Mouse (Mus musculus): ENCODE data around the gene Ces2f.
A peak's percentile ranks its signal among the peaks of the same experiment; 100 is the strongest.
"Not testable (repeated sequence)": the region's sequence is repeated elsewhere in the genome, so short reads cannot be mapped to it uniquely, and the experiment has no call there.

The Ces2f gene

GRCm38 (mm10) chr8:104947056-104947455 is at the start of gene Ces2f:
TSS of gene Ces2f (plus strand) at chr8:104947356.
- no peak for DNase-seq (ENCODE audit: low spot score in 2 of 2)

GRCm38 (mm10) chr8:104901746-104902145 is 45.4 kb upstream of the Ces2f start:
- no peak for DNase-seq (ENCODE audit: low spot score in 2 of 2)

- DNase-seq (ENCODE audit: low spot score in 2 of 2), result no peak
Measured at GRCm38 (mm10) chr8:104907111-104907510, 40.0 kb upstream of the Ces2f start.

GRCm38 (mm10) chr8:104909021-104909420 is 38.1 kb upstream of the Ces2f start:
- DNase-seq (ENCODE audit: low spot score in 2 of 2), result not testable (repeated sequence)

GRCm38 (mm10) chr8:104909651-104910050 is 37.5 kb upstream of the Ces2f start:
- not testable (repeated sequence) for DNase-seq (ENCODE audit: low spot score in 2 of 2)

- DNase-seq (ENCODE audit: low spot score in 2 of 2), result no peak
Measured at GRCm38 (mm10) chr8:104925972-104926596, 21.1 kb upstream of the Ces2f start, which contains the start of gene Ces2e. TSS of gene Ces2e (plus strand) at chr8:104926260.

- DNase-seq (ENCODE audit: low spot score in 2 of 2), result no peak
Measured at GRCm38 (mm10) chr8:104927301-104927700, 19.9 kb upstream of the Ces2f start.

GRCm38 (mm10) chr8:104944665-104945064 is 2.5 kb upstream of the Ces2f start:
- DNase-seq (ENCODE audit: low spot score in 2 of 2), result no peak

- DNase-seq (ENCODE audit: low spot score in 2 of 2), result no peak
Measured at GRCm38 (mm10) chr8:104949031-104949430, 1.9 kb downstream of the Ces2f start.

GRCm38 (mm10) chr8:104961537-104961961 is 14.4 kb downstream of the Ces2f start, which contains the start of gene Ces2g:
TSS of gene Ces2g (plus strand) at chr8:104961718.
- peak; percentile 48 to 66 for DNase-seq (ENCODE audit: low spot score in 2 of 2)

GRCm38 (mm10) chr8:104962229-104962901 is 15.2 kb downstream of the Ces2f start:
- DNase-seq (ENCODE audit: low spot score in 2 of 2), result peak; percentile 60 to 69

GRCm38 (mm10) chr8:104963375-104963894 is 16.3 kb downstream of the Ces2f start:
- DNase-seq (ENCODE audit: low spot score in 2 of 2), result peak; percentile 33 to 43

GRCm38 (mm10) chr8:104984126-104984525 is 37.0 kb downstream of the Ces2f start:
- no peak for DNase-seq (ENCODE audit: low spot score in 2 of 2)

GRCm38 (mm10) chr8:104984942-104985341 is 37.8 kb downstream of the Ces2f start:
- DNase-seq (ENCODE audit: low spot score in 2 of 2), result no peak

GRCm38 (mm10) chr8:104998191-104998590 is 51.0 kb downstream of the Ces2f start:
- DNase-seq (ENCODE audit: low spot score in 2 of 2), result no peak

- no peak for DNase-seq (ENCODE audit: low spot score in 2 of 2)
Measured at GRCm38 (mm10) chr8:104999183-104999582, 52.0 kb downstream of the Ces2f start.

- no peak for DNase-seq (ENCODE audit: low spot score in 2 of 2)
Measured at GRCm38 (mm10) chr8:105000586-105000985, 53.4 kb downstream of the Ces2f start, which contains the start of gene Ces2h. TSS of gene Ces2h (plus strand) at chr8:105000853.

Measured in spleen, postnatal 10 days (tissue).